Mouse (Mus musculus) right cerebral cortex, postnatal 14 days (tissue): Measurements from ENCODE around the gene Eps8.

Experiments used
- DNase-seq: peaks from one replicate; pipeline ENCODE4 v3.0.0; 2022

Gene Eps8

DNA sequence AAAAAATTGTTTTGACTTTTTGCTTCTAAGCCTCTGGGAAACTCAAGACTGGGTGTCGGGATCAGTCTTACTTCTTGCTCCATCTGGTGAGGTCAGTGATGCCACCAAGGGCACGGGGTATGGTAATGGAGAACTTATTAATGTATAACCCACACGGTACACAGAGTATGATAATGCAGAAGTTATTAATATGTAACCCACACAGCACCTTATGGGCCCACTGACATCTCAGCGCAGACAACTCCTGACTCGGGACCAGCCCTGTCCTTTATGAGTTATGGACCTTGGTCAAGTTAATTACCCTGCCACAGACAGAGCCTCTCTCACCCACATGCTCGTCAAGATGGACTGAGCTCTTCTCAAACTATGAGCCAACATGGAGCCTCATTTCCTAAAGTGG lies 89.2 kb downstream of the Eps8 start:
- DNase-seq, result no peak

DNA sequence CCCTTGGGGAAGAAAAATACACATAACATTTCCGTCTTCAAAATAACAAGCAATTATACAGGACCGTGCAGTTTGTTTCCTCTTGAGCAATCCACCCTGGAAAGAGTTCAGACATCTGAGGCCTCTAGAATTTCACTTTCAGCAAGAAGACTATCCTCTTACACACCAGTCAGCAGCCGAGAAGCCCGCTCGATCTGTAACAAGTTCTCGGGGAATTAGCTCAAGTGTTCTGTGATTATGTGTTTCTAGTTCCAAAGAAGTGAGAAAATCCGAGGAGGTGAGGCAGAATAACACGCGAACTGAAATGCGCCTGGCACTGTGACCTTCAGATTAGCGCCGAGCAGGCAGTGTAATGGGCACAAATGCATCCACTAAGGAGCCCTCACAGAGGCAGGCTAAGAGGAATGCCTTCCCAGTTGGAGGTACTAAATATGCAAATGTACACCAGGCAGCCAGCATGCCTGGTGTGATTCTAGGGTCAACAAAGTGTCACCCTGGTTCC lies 94.3 kb downstream of the Eps8 start:
- no peak for DNase-seq

DNA sequence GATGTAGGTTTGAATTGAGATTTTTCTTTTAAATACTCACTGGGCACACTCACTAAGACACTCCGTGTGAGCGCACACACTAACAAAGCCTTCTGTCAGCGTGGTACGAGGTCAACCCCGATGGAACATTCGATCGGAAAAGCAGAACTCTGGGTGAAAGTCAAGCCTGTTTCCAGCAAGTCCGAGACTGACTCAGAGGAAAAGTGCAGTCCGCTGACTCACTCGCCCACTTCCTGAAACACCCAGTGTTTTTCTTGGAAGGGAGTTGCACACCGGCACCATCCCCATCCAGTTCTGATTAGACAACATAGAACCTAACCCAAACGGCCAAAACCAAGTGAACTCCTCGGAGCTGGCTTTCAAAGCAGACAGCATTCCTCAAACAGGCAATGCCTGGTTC lies 95.8 kb downstream of the Eps8 start:
- DNase-seq, result no peak

DNA sequence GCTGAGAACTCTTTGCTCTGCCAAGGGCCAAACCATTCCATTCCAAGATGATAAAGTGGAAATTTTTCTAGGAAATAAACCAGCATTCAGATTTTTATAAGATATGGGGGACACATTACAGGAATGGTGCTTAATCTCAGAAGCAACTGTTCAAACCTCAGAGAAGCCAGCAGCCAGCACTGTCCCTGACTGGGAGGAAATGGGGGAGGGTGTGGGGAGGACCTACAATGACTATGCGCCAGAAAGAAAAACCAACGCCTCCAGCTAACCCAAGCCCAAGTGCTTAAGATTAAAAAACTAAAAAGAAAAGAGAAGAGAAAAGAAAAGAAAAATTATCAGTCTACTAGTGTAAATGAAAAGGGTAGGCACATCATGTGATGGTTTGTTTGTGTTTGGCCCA lies 97.0 kb downstream of the Eps8 start:
- DNase-seq, result no peak

DNA sequence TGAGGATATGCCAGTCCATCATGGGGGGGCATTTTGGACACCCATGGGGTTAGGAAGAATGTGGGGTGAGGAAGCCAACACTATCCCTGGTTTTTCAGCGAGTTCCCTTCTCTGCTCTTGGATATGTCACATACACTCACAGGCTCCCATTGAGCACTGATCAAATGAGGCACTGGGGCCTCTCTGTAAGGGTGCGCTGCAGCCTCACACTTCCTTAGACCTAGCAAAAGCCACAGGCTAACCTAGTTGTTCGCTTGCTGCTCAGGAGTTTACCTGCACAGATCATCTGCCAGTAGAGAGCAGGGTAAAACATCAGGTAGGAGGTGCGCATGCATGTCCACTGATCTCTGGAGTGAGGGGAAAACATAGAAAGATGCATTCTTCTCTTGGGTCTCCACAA lies 97.5 kb downstream of the Eps8 start:
- no peak for DNase-seq

DNA sequence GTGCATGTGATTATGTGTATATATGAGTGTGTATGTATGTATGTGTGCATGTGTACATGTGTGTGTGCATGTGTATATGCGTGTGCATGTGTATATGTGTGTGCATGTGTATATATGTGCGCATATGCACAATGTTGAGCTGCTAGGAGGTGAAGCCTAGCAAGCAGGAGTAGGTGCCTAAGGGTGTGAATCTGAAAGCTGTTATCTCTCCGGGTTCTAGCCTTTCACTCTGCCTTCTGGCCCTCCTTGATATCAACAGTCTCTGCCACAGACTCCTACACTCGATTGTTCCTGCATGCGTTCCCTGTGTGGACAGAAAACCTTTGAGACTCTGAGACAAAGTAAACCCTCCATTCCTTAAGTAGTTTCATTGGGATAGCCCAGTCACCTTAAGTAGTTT lies 98.0 kb downstream of the Eps8 start:
- no peak for DNase-seq

DNA sequence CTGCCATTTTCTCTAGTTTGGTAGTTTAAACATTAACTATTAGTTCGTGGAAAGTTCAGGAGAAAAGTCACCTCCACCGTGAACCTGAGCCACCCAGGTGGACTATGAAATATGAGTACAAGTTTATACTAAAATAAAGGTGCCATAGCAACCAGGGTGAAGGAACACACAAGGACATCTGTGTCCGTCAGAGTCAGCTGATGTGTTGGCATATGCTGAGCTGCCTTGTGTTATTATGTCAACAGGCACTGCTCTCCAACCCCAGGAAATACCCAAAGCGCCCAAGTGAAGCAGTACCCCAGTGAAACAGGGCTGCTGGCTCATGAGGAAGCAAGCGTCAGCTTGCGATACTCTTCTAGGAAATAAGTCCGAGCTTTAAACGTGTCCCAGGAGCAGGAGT lies 104.5 kb downstream of the Eps8 start:
- no peak for DNase-seq

DNA sequence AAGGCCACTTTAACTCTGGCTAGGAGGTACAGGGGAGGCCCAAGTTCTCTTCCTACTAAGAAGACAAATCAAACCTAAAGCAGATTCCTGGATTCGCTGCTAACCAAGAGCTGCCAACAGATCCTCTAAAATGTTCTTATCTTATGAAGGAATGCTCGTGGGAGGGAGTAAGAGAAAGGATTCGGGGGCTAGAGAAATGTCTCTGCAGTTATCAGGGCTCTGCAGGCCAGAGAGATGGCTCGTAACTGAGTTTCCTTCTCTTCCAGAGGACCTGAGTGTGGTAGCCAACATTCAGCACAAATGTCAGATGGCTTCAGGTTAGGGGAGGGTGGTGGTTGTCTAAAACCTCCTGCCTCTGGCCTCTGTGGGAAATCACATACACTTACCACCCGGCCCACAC lies 106.1 kb downstream of the Eps8 start:
- DNase-seq, result no peak

DNA sequence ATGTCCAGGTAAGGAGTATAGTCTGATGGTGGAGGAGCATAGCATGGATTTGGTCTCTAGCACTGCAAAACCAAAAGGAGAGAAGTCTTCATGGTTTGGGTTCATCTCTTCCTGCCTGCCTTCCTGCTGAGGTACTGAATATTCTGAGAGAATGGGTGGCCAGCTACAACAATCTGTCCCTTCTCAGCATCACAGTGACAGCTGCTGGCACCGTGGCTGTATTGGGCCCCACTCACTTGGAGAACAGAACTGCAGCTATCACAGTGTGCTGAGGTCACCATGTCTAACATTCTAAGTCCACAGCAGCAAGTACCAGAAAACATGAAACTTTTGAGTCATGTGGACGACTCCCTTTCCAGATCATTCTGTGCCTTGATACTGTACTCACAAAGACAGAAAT lies 107.1 kb downstream of the Eps8 start:
- no peak for DNase-seq

DNA sequence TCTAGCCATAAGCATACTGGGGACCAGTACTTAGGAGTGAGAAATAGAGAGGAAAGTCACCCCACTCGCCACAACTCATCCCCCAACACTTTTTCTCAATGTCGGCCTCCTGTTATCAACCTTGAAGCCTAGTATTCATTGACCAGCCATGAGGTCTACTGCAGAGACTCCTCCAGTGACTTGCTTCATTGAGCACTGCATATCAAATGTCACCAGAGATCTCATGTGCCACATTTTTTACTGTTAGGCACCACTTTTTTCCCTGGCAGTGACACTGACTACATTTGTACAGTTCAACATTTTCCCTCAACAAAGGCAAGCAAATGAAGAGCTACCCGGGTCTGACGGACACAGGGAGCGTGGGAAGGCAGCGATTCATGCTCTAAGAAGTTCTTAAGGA lies 108.6 kb downstream of the Eps8 start:
- no peak for DNase-seq

DNA sequence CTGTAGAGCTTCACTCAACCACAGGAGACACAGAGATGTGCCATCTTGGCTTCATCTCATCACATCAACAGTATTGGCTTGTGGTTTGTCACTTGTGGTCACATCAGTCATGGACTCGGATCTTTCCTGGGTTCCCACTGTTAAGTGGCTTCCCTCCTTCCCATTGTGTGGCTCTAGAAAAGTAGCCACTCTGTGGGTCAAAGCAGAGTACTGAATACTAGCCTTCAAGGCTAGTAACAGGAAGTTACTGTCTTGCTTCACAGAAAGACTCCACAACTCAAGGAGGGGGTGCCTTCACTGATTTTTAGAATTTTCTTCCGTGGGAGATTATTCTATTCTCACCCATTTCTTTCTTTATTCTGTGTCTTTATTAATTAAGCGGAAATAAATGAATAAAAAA lies 109.3 kb downstream of the Eps8 start:
- DNase-seq, result no peak

DNA sequence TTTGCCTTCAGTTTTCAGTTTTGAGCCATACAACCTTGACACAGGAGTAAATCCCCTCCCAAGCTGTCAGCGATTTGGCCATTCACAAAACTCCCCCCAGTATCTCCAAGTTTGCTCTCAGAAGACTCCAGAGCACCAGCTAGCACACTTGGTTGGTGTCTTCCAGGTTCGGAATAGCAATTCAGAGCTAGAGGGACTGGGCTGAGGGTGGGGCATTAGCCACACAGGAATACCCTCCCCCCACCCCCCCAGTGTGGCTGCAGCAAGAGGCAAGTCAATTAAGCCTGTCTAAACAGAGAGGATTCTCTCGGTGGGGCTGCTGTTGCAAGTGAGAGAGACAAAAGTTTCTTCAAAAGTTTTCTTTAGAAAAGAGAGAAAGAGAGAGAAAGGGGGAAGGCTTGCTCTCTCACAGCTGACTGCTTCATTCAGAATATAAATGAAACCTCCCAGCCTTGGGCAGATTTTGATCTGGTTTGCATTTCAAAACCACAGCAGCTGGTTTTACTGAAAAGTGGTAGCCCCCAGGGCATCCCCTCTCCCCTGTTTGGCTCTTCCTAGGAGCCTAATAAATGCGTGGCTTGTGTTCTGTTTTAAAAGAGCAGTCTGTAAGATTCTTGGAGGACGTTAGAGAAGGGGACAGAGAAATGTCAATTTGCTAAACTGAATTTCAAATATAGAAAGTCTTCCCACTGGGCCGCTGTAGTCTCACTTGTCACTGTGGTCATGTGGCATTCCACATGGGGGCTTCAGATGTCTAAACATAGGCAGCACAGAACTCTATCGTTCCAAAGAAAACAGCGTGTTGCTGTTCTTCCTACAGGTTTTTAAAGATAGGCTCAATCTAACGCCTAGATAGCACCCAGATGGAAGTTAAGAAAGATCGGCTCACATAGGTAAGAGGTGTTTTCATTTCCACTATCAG lies 112.2 kb downstream of the Eps8 start:
- no peak for DNase-seq

DNA sequence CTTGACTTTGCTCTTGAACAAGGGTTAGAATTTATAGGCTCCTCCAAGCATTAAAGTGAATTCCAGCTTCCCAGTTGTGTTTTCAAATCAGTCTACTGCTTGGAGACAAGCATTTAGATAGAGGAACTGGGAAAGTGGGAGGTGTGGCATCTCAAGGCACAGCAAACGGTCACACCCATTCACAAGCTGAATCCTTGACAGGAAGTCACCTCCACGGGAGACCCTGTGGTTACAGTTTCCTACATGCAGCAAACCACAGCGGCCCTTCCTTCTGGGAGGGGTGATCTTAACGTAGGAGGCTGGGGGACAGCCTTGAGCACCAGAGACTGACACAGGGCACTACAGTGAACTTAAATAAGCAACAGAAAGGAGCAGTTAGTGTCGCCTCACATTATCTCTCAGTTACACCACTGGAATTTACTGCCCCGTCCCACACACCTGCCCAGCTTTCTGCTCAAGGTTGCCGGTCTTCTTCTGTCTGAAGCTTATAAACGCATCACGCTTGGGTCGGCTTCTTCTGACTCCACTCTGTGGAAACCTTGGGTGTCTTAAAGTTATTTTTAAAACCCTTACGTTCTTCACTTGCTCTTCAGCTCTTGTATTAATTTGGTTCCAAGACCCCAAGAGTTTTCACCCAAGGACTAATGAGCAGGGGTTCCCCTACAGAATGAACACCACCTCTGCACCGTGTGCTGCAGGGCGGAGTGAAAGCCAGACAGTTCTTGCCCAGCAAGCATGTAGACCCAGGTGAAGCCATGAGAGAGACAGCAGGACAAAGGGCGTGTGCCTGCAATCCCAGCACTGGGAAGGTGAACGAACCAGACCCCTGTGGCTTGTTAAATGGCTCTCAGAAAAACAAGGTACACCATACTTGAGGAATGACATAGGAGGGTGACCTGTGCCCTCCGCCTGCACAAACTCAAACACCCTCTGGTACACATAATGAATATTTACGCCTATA lies 113.2 kb downstream of the Eps8 start:
- no peak for DNase-seq

DNA sequence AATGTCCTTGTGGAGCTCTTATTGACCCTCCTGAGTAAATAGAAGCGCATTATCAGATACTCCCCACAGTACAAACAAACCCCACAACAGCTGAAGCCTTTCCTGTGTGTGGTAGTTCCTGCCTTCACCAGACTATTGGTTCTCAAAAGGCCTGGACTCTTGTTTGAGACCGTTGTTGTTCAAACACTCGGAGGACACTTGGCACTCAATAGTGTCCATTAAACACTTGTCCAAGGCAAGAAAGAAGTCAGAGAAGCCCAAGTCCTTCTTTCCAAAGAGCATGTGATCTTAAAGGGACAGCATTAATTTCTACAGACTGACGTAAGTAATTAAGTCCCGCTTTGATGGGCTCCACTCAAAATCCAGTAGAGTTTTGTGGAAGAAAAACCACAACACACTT lies 113.9 kb downstream of the Eps8 start:
- no peak for DNase-seq

DNA sequence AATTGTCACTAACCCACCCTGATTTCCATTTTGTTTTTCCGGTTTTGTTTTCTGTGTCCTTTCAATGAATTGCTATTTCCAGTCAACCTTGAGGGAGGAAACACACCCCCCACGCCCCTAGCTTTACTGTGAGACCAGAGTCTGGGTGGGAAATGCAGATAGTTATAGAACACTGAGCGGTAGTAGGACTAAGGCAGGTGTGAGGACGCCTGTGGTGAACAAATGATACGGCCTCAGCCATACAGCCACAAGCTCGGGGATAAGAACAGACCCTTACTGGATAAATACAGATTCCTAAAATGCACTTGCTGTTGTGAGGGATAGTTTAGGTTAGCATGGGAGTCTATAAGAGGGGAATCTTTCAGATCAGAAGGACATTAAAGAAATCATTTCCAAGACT lies 114.3 kb downstream of the Eps8 start:
- no peak for DNase-seq

DNA sequence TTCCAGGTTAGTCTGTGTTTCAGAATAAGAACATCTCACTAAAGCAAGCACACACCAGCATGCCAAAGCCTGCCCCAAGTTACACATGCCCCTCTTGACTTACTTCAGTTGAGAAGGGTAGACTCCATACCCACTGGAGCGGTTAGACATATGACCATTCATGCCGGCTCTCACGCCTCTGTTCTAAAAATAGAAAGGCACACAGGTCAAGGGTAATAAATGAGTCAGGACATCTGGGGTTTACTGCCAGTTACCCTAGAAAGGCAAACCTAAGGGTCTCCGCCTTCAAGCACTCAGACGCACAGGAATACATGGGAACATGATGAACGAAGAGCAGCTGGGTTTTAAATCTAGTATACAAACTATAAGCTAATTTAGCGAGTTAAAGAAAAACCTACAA lies 115.5 kb downstream of the Eps8 start:
- DNase-seq, result no peak

DNA sequence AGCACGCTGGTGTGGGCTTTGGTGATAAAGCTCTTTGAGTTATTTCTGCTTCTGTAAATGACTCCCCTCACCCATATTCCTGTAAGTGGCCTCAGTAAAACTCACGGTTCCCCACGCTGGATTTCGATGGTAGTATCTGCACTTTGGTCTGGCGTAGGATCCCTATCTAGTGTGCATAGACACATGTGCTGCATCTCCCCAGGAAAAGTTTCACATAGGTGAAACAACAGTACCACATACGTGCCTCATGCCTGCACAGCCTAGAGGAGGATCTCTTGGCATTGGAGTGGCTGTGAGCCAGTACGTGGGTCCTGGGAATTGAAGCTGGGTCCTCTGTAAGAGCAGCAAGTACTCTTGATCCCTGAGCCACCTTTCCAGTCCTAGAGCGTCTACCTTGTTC lies 121.9 kb downstream of the Eps8 start:
- no peak for DNase-seq

DNA sequence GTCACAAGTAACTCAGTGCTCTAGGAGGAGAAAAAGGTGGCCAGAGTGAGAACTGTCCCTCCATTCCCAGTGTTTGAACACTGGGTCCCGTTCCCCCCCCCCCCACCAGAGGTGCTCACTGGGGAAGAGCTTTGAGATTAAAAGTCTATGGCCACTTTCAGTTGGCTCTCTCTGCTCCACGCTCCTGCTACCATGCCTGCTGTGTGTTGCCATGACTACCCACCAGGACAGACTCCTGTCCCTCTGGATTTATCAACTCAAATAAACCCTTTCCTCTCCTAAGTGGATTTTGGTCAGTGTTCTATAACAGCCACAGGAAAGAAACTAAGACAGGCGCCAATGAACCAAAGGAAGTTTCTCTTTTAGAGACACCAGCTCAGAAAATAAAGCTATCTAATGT lies 128.9 kb downstream of the Eps8 start:
- no peak for DNase-seq

DNA sequence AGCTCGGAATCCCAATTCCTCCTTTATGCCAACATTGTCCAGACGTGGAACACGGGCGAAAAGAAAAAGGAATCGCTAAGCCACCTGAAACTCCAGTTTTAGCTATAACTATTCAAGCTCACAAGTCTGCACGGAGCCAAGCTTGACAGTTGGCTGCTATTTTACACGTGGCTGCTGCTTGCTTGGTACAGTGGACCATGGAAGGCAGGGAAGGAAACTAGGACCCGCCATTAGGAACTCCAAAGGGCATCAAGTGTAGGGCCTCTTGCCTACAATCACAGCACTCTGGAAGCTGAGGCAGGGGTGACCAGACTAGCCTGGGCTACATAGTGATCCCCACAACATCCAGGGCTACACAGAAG lies 134.4 kb downstream of the Eps8 start:
- DNase-seq, result no peak

DNA sequence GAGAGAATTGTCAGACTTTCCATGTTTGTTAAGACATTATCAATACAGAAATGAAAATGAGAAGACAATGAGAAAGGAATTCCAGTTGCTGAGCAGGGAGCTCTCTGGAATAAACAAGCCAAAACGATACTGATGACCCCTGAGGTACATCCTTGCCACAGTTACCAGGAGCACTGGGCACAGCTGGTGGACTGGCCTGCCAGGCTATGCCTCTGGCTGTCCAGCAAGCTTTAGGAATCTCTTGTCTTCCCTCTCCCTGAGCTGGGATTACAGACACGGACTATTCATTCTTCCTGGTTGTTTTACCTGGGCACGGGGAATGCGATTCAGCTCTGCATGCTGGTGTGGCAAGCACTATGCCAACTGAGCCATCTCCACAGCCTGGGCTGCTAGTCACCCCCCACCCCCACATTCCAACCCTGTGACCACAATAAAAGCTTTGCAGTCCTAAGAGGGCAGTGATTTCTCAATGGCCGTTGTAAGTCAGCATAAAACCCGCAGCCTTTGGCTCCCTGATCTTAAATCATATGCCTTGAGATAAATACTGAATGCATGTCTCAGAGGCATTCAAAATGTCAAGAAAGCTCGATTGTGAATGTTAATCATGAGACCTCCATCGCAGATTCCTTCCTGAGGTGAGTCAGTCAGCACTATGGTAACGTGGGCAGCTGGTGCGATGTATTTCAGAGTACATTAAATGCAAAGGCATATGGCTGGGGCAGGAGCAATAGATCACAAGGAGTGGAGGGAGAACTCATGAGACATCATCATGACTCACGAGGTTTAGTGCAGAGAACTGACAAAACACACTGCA lies 134.9 kb downstream of the Eps8 start:
- DNase-seq, result no peak

DNA sequence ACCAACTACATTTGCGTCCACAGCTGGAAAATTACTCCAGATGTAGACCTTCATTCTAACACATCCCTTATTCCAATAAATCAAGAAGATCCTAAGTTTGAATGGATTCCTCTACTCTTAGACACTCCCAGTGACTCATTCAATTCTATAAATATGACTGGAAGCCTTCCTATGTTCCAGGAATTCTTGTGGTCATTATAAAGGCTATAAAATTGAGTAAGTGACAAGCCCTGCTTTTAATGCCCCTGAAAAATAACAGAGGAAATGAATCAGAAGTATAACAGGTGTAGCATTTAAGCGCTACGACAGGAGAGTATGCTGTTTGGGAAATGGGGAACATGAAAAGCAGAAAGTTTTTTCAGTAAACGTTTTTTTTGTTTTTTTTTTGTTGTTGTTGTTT lies 139.8 kb downstream of the Eps8 start:
- DNase-seq, result no peak

DNA sequence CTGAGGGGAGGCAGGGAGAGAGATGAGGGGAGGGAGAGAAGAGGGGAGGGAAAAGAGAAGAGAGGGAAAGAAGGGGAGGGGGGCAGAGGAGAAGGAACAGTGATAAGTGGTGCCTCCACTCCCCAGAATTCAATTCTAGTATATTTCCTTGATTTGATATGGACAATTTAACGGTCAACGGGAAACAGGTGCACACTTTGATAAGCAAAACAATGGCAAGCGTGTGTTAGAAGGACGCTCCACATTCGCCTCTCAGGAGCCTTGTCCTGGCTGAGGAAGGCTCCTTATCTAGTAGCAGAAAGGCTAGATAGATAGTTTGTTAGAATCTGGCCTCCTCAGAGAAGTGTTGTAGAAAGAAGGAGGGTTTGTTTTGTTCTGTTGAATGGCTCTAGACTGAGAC lies 141.9 kb downstream of the Eps8 start:
- no peak for DNase-seq
